Mouse (Mus musculus): ENCODE data around the gene Olfr1066.
"Not testable (repeated sequence)": the region's sequence is repeated elsewhere in the genome, so short reads cannot be mapped to it uniquely, and the experiment has no call there.

Olfr1066 gene

DNA sequence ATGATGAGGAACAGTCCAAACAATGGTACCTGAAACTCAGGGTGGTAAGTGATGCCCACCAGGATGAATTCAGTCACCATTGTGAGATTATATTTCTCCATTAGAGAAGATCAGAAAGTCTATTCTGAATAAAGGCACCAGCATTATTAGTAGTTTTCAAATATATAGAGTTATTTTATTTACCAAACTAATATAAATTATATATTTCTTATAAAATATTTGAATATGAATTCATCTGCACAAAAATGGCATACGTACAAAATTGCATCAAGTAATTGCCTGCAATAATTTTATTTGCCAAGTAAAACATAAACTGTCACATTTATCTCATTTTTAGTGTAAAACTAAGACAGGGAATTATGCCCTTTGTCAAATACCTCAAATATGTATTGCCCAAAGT, at the start of gene Olfr1066:
Olfr1066 (minus strand) TSS at position 101 of the 400 bp plus-strand sequence.
- no peak for DNase-seq

GRCm38 (mm10) chr2:86487286-86487685, 31.2 kb upstream of the Olfr1066 start, which contains the start of gene Olfr228:
Gene Olfr228, minus strand, starts transcription at chr2:86487386.
- no peak for DNase-seq

GRCm38 (mm10) chr2:86464442-86465109, 8.5 kb upstream of the Olfr1066 start:
- DNase-seq = peak in 1 of 2 experiments; percentile 44

- no peak for DNase-seq
Measured at GRCm38 (mm10) chr2:86460434-86460833, 4.4 kb upstream of the Olfr1066 start.

DNA sequence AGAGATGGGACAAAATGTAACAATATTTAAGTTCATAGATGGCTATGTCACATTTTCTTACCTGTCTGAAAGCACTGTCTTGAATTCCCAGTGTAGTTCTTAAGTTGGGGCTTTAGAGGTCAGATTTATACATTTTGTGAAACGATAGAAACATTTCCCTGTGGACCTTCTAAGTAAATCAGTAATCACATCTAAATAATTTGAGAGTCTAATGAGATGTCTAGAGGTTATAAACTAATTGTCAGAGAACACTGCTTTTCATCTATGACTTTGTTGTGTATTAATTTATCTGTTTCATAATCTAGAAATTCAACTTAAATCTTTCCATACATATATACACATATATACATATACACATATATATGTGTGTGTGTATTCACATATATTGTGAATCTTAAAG, 5.6 kb downstream of the Olfr1066 start, which contains the start of gene Olfr1065:
Olfr1065 (minus strand) TSS at position 101 of the 400 bp plus-strand sequence.
- DNase-seq = not testable (repeated sequence)

GRCm38 (mm10) chr2:86442101-86442500, 14.0 kb downstream of the Olfr1066 start:
- peak in 1 of 2 experiments; percentile 0 for DNase-seq

DNA sequence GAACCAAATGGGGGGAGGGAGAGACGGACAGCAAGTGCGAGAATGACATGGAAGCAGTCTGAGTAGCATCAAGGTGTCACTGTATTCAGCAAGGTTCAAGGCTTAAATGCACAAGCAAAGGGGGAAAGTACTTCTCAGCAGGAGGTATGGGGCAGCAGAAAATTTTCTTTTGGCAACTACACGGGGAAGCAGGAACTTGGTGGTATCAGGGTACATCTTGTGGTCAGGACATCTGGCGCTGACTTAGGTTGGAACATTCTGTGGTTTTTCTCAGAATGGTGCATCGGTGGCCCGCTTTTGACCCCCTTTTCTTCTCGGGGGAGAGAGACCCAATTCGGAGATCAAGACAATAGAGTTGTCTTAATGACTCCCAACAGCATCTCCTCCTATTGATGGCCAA, 27.6 kb downstream of the Olfr1066 start:
- DNase-seq = not testable (repeated sequence)

DNA sequence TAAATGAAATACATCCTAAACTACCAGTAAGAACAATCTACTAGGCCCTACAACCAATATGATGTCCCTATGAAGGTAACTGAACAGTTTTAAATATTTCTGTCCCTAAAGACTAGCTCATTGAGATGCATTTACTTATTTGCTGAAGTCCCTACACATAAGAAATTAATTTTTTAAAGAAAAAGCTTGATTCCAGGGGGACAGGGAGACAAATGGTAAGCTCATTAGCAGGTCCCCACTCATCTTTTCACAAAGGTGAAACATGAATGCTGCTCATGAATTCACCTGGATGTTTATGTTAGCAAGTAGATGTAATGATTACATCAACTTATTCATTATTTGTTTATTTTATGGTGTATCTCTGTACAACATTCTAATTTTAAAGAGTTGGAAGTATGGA, 29.4 kb downstream of the Olfr1066 start, which contains the start of gene Olfr1062:
Olfr1062 (minus strand) TSS at position 101 of the 400 bp plus-strand sequence.
- DNase-seq = not testable (repeated sequence)

- no peak for DNase-seq
Measured at GRCm38 (mm10) chr2:86413950-86414349, 42.1 kb downstream of the Olfr1066 start, which contains the start of gene Olfr1061. Gene Olfr1061, minus strand, starts transcription at chr2:86414050.
